ENCODE assay signal across 10 mouse cellular contexts in the genomic region with DNA sequence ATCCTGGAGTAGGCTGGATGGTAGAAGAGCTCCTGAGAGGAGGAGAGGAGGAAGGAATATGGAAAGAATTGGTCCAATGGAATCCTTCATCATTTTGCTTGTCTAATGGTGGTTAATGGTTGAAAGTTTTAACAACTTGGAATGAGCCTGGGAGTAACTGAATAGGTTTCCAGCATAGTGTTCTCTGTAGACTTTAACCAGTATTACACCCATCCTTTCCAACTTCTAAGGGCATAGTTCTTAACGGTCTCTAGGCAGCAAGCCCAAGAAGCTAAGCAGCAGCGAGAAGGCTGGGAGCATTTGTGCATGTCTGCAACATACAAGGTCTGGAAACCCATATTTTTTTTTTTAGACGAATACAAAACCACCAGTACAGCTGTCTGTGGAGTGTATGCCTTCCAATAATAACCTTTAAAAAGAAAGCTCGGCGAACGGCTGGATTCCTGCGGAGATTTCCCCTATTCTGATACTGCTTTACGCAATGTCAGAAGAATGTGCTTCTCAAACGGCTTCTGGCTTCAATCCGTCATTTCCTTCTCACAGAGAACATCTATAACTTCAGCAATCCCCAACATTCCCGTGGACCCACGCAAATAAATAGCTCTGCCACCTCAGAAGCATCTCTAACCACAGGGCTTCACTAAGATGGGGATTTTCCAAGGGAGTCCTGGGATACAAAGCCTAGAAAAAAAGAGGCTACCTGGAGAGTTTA. TPM values are rescaled to one million over a fixed set of nuclear protein-coding genes. Genes with fewer than 3 reads are reported as not detected.
DNase-seq lines count a peak whose midpoint lies in the region; ATAC-seq and TF ChIP-seq lines count a peak whose summit lies in the region.
"Had no signal": no experiment of that assay in that cellular context is flagged by ENCODE, and none has a peak within 500 bp of the region (broad histone marks: within the 10 kb centered on the region; RNA-seq: fewer than 3 reads in every experiment).

No protein-coding gene starts in this region.

- no peak for DNase-seq in heart, adult 2 months
- no peak for DNase-seq in heart, postnatal 25 days (ENCODE audit: low spot score)
- peak; percentile 79 for DNase-seq in midbrain, embryonic 11.5 days (ENCODE audit: low spot score, missing footprints)
- DNase-seq in midbrain, embryonic 10.5 days (ENCODE audit: low spot score), result no peak
- DNase-seq in kidney, adult 9 months, result peak; percentile 85
- DNase-seq in spleen, postnatal 10 days (ENCODE audit: low spot score in 2 of 2), result no peak
- DNase-seq in embryo, embryonic 10.5 days (ENCODE audit: low spot score), result no peak
- no peak for DNase-seq in cerebellum, postnatal 4 days (ENCODE audit: low spot score in 2 of 2)

- no peak overlapping the region; the same call in 1 of the 2 replicates for H3K27ac ChIP-seq in heart, adult 2 months
- no peak overlapping the region for H3K27ac ChIP-seq in midbrain, embryonic 11.5 days (ENCODE audit: low read depth, low read length)
- H3K27ac ChIP-seq in midbrain, embryonic 10.5 days (replicated peaks), result no peak overlapping the region
- H3K27ac ChIP-seq: liver, embryonic 12.5 days had no signal

- peak overlapping the region; percentile 25; the same call in 1 of the 2 replicates for H3K9ac ChIP-seq in heart, adult 2 months (ENCODE audit: low read depth, low read length)
- no peak overlapping the region for H3K9ac ChIP-seq in midbrain, embryonic 11.5 days (ENCODE audit: low read length)
- H3K9ac ChIP-seq: liver, embryonic 12.5 days had no signal

- H3K27me3 ChIP-seq in heart, adult 2 months (ENCODE audit: control insufficient read depth, insufficient read depth, low read length), result no peaks in the 10 kb centered on the region
- no peaks in the 10 kb centered on the region for H3K27me3 ChIP-seq in midbrain, embryonic 11.5 days (ENCODE audit: control insufficient read depth, insufficient read depth, low read length)
- H3K27me3 ChIP-seq in midbrain, embryonic 10.5 days (ENCODE audit: low read depth, poor library complexity, severe bottlenecking), result no peaks in the 10 kb centered on the region
- H3K27me3 ChIP-seq: liver, embryonic 12.5 days had no signal

- intact Hi-C loops in heart, adult 2 months (cut with DNase I), result no loop called here
- intact Hi-C loops in heart, postnatal 25 days (cut with DNase I), result no loop called here

- ATAC-seq in midbrain, embryonic 11.5 days (ENCODE audit: low FRiP score), result no peak
- ATAC-seq: liver, embryonic 12.5 days; midbrain, embryonic 16.5 days had no signal

- H3K4me1 ChIP-seq in heart, adult 2 months (ENCODE audit: control insufficient read depth, insufficient read depth, low read length), result peaks cover 1% of the 10 kb centered on the region; the same call in 1 of the 2 replicates
- no peaks in the 10 kb centered on the region for H3K4me1 ChIP-seq in midbrain, embryonic 11.5 days (ENCODE audit: control insufficient read depth, insufficient read depth, low read length)
- peaks cover 14% of the 10 kb centered on the region; the same call in 1 of the 2 replicates for H3K4me1 ChIP-seq in midbrain, embryonic 10.5 days

- TF ChIP-seq POLR2A in heart, adult 2 months (IDR thresholded peaks at IDR 0.05; ENCODE audit: insufficient read depth, low read depth, low read length), result no peak

- 30% methylated on average over 12 of the region's 12 CpGs for WGBS in heart, adult 2 months
- WGBS in midbrain, embryonic 11.5 days, result 78% methylated on average over 12 of the region's 12 CpGs
- WGBS in midbrain, embryonic 10.5 days, result 88% methylated on average over 12 of the region's 12 CpGs

- no peaks in the 10 kb centered on the region; the same call in 1 of the 2 replicates for H3K79me2 ChIP-seq in heart, adult 2 months (replicated peaks; ENCODE audit: control insufficient read depth, insufficient read depth, low read length)

- no peaks in the 10 kb centered on the region; the same call in 1 of the 2 replicates for H3K36me3 ChIP-seq in heart, adult 2 months (ENCODE audit: control insufficient read depth, insufficient read depth, low read length)
- no peaks in the 10 kb centered on the region for H3K36me3 ChIP-seq in midbrain, embryonic 11.5 days (ENCODE audit: control insufficient read depth, insufficient read depth, low read length)
- H3K36me3 ChIP-seq in midbrain, embryonic 10.5 days, result no peaks in the 10 kb centered on the region
- H3K36me3 ChIP-seq: liver, embryonic 12.5 days had no signal

- no peak overlapping the region for H3K4me2 ChIP-seq in midbrain, embryonic 11.5 days

- peak overlapping the region; percentile 12 for H3K4me3 ChIP-seq in heart, adult 2 months
- no peak overlapping the region for H3K4me3 ChIP-seq in midbrain, embryonic 11.5 days (ENCODE audit: low read depth, low read length)
- no peak overlapping the region for H3K4me3 ChIP-seq in midbrain, embryonic 10.5 days
- H3K4me3 ChIP-seq: liver, embryonic 12.5 days had no signal

- TF ChIP-seq EP300 in heart, adult 2 months (IDR thresholded peaks at IDR 0.05; ENCODE audit: insufficient read depth, low read depth, low read length), result no peak

- TF ChIP-seq CTCF in heart, adult 2 months (IDR thresholded peaks at IDR 0.05), result no peak

- no peaks in the 10 kb centered on the region for H3K9me3 ChIP-seq in midbrain, embryonic 11.5 days (ENCODE audit: control insufficient read depth, low read length)
- no peaks in the 10 kb centered on the region for H3K9me3 ChIP-seq in midbrain, embryonic 10.5 days (replicated peaks)
- H3K9me3 ChIP-seq: liver, embryonic 12.5 days had no signal

RNA-seq across cellular contexts. Expression of a gene that starts 1.9 kb away (rescaled TPM):
- 1 to 10 TPM; 5.0 to 5.9 TPM for total RNA-seq in heart, adult 2 months (2021)
- 6.2 and 7.4 TPM in 2 replicates for polyA plus RNA-seq in heart, adult 2 months (2012; rRNA removed)
- total RNA-seq in heart, postnatal 25 days (2021), result 1 to 10 TPM; 6.2 to 7.4 TPM
- polyA plus RNA-seq in midbrain, embryonic 11.5 days (2014; fragmentation: Nextera tagmentation; extraction: Ambion mirVana), result 15.4 and 18.1 TPM in 2 replicates
- 11.4 and 13.2 TPM in 2 replicates for polyA plus RNA-seq in midbrain, embryonic 10.5 days (2016; fragmentation: Nextera tagmentation; extraction: Ambion mirVana)

Comparison
In these comparisons a context has a peak if more than half of its experiments do, and no peak if none do; other contexts are left out.
1. DNase-seq: peak in midbrain, embryonic 11.5 days (single experiment) and kidney, adult 9 months (single experiment); none in heart, adult 2 months (0 of 2), heart, postnatal 25 days (single experiment), midbrain, embryonic 10.5 days (single experiment), spleen, postnatal 10 days (0 of 2), embryo, embryonic 10.5 days (single experiment) and cerebellum, postnatal 4 days (0 of 2).